Mouse (Mus musculus) thymus, postnatal 14 days (tissue): ENCODE data around the gene Foxk1.
A peak's percentile ranks its signal among the peaks of the same experiment; 100 is the strongest.

Experiments
- DNase-seq: peaks from one replicate; pipeline ENCODE4 v3.0.0; 2021

The Foxk1 gene

GRCm38 (mm10) chr5:142400981-142401640 is at the start of gene Foxk1:
Foxk1 (plus strand) TSS chr5:142401497.
- peak; percentile 98 for DNase-seq

GRCm38 (mm10) chr5:142352336-142352892 is 48.9 kb upstream of the Foxk1 start:
- DNase-seq, result no peak

- no peak for DNase-seq
Observed at GRCm38 (mm10) chr5:142355144-142355543, 46.2 kb upstream of the Foxk1 start.

GRCm38 (mm10) chr5:142361166-142361565 is 40.1 kb upstream of the Foxk1 start:
- no peak for DNase-seq

- no peak for DNase-seq
Observed at GRCm38 (mm10) chr5:142362894-142363293, 38.4 kb upstream of the Foxk1 start.

- no peak for DNase-seq
Observed at GRCm38 (mm10) chr5:142364095-142364494, 37.2 kb upstream of the Foxk1 start.

GRCm38 (mm10) chr5:142367085-142368081 is 33.9 kb upstream of the Foxk1 start:
- DNase-seq, result peak; percentile 99

- DNase-seq, result no peak
Observed at GRCm38 (mm10) chr5:142368122-142368521, 33.2 kb upstream of the Foxk1 start.

GRCm38 (mm10) chr5:142370406-142371171 is 30.7 kb upstream of the Foxk1 start:
- no peak for DNase-seq

- DNase-seq, result peak; percentile 24
Observed at GRCm38 (mm10) chr5:142371172-142372155, 29.8 kb upstream of the Foxk1 start.

GRCm38 (mm10) chr5:142372207-142372606 is 29.1 kb upstream of the Foxk1 start:
- no peak for DNase-seq

- no peak for DNase-seq
Observed at GRCm38 (mm10) chr5:142374343-142374742, 27.0 kb upstream of the Foxk1 start.

GRCm38 (mm10) chr5:142375641-142376040 is 25.7 kb upstream of the Foxk1 start:
- no peak for DNase-seq

GRCm38 (mm10) chr5:142376071-142376470 is 25.2 kb upstream of the Foxk1 start:
- no peak for DNase-seq

- DNase-seq, result no peak
Observed at GRCm38 (mm10) chr5:142378068-142378467, 23.2 kb upstream of the Foxk1 start.

GRCm38 (mm10) chr5:142380491-142380890 is 20.8 kb upstream of the Foxk1 start:
- no peak for DNase-seq

GRCm38 (mm10) chr5:142384911-142385660 is 16.2 kb upstream of the Foxk1 start:
- no peak for DNase-seq

GRCm38 (mm10) chr5:142386329-142386728 is 15.0 kb upstream of the Foxk1 start:
- DNase-seq, result no peak

- DNase-seq, result no peak
Observed at GRCm38 (mm10) chr5:142386784-142387680, 14.3 kb upstream of the Foxk1 start.

- DNase-seq, result no peak
Observed at GRCm38 (mm10) chr5:142387716-142388115, 13.6 kb upstream of the Foxk1 start.
